Mouse (Mus musculus): ENCODE results near the gene Rras. TPM values are rescaled to one million over a fixed set of nuclear protein-coding genes. Genes with fewer than 3 reads are reported as not detected.

The Rras gene
- polyA plus RNA-seq, 1 experiment from 2014 or later, result 21.2 TPM

- H3K27me3 ChIP-seq (ENCODE audit: control insufficient read depth, insufficient read depth, low read length), result no peaks in the 10 kb centered on the region
- H3K36me3 ChIP-seq (ENCODE audit: control insufficient read depth, insufficient read depth, low read length), result peaks cover 31% of the 10 kb centered on the region
- peak; percentile 39 for DNase-seq (ENCODE audit: low spot score)
- H3K9me3 ChIP-seq (ENCODE audit: control insufficient read depth, low read length), result no peaks in the 10 kb centered on the region
- 3% methylated on average over 13 of the region's 13 CpGs for WGBS
- 0 out of 2 replicates have a peak, but pooled peaks cover 3% of the 10 kb centered on the region for H3K4me1 ChIP-seq (replicated peaks; ENCODE audit: control insufficient read depth, insufficient read depth, low read length)
- peak overlapping the region; percentile 98 for H3K27ac ChIP-seq (ENCODE audit: low read depth, low read length)
- peak overlapping the region; percentile 96 for H3K4me2 ChIP-seq (replicated peaks; ENCODE audit: low read depth, low read length)
- peak overlapping the region; percentile 81 for H3K9ac ChIP-seq (ENCODE audit: low read depth, low read length)
- ATAC-seq (ENCODE audit: low FRiP score), result no peak
- H3K4me3 ChIP-seq (ENCODE audit: low read depth, low read length), result peak overlapping the region; percentile 92
Measured at GRCm38 (mm10) chr7:45051601-45051974, 33.8 kb downstream of the Rras start.

GRCm38 (mm10) chr7:45052181-45052861 is 34.6 kb downstream of the Rras start:
- Histone ChIP-seq H3K9ac (ENCODE audit: low read depth, low read length) (peak overlapping the region; percentile 81), H3K4me2 (replicated peaks; ENCODE audit: low read depth, low read length) (peak overlapping the region; percentile 96), H3K27ac (ENCODE audit: low read depth, low read length) (peak overlapping the region; percentile 98), H3K4me3 (ENCODE audit: low read depth, low read length) (peak overlapping the region; percentile 92), H3K27me3 (ENCODE audit: control insufficient read depth, insufficient read depth, low read length) (no peaks in the 10 kb centered on the region), H3K9me3 (ENCODE audit: control insufficient read depth, low read length) (no peaks in the 10 kb centered on the region), H3K36me3 (ENCODE audit: control insufficient read depth, insufficient read depth, low read length) (peaks cover 27% of the 10 kb centered on the region), H3K4me1 (replicated peaks; ENCODE audit: control insufficient read depth, insufficient read depth, low read length) (0 out of 2 replicates have a peak, but pooled peaks cover 3% of the 10 kb centered on the region)
- WGBS, result 2% methylated on average over 38 of the region's 38 CpGs
- DNase-seq (ENCODE audit: low spot score) (peak; percentile 72), ATAC-seq (ENCODE audit: low FRiP score) (no peak)

DNA sequence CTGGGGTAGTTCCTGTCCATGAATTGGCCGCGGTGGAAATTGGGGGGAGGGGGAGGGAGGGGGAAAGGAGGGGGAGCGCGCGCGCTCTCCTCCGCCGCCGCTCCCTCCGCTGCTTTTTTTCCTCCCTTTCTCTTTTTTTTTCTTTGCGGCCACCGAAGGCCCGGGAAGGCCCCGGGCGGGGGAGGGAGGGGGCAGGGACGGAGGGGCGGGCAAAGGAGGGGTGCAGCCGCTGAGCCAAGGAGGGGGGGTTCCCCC is 35.0 kb downstream of the Rras start, which contains the start of gene Prr12:
Prr12 (minus strand) TSS at position 20 of the 255 bp plus-strand sequence.
- no peak for ATAC-seq (ENCODE audit: low FRiP score)
- H3K27ac ChIP-seq (ENCODE audit: low read depth, low read length), result peak within 1 kb of the TSS; percentile 98
- DNase-seq (ENCODE audit: low spot score), result peak; percentile 76
- H3K4me1 ChIP-seq (replicated peaks; ENCODE audit: control insufficient read depth, insufficient read depth, low read length), result 0 out of 2 replicates have a peak, but pooled peaks cover 3% of the 10 kb centered on the region
- H3K9ac ChIP-seq (ENCODE audit: low read depth, low read length), result peak within 1 kb of the TSS; percentile 81
- no peaks in the 10 kb centered on the region for H3K27me3 ChIP-seq (ENCODE audit: control insufficient read depth, insufficient read depth, low read length)
- H3K4me2 ChIP-seq (replicated peaks; ENCODE audit: low read depth, low read length), result peak within 1 kb of the TSS; percentile 96
- no peaks in the 10 kb centered on the region for H3K9me3 ChIP-seq (ENCODE audit: control insufficient read depth, low read length)
- peak within 1 kb of the TSS; percentile 92 for H3K4me3 ChIP-seq (ENCODE audit: low read depth, low read length)
- H3K36me3 ChIP-seq (ENCODE audit: control insufficient read depth, insufficient read depth, low read length), result peaks cover 24% of the 10 kb centered on the region
- 0% methylated on average over 6 of the region's 18 CpGs for WGBS

DNA sequence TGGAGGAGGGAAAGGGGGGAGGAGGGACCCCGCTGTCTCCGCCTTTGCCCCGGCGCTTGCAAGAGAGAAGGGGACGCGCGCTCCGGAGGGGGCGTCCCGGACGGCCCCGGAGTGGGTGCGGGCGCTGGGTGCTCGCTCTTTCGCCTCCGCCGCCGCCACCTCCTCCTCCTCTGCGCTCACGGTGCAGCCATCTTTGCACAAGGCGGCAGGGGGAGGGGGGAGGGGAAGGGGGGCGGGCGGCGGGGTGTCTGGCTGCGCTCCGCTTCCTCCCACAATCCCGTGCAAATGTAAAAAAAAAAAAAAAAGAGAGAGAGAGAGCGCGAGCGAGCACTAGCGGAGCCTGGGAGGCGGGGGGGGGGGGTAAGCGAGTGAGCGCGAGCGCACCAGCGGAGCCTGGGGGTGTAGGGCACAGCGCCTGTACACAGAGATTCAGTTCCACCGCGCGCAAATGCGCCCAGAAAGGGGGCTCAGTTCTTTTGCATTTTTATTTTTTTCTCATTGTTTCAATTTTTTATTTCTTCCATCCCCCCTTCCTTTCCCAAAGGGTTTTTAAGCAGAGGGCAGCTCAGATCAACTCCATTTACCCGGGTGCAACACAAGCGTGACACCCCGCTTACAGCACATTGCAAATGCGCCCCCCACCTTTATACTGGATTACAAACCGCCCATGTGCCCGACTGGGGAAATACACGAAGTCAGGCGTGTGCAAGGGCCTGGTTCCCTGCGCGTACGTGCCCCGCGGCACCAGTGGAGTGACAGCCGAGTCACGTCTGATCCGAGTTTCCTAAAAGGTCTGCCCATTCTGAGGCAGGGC is 35.6 kb downstream of the Rras start:
- Histone ChIP-seq H3K4me2 (replicated peaks; ENCODE audit: low read depth, low read length) (peak overlapping the region; percentile 96), H3K9ac (ENCODE audit: low read depth, low read length) (peak overlapping the region; percentile 81), H3K36me3 (ENCODE audit: control insufficient read depth, insufficient read depth, low read length) (peaks cover 18% of the 10 kb centered on the region), H3K4me1 (replicated peaks; ENCODE audit: control insufficient read depth, insufficient read depth, low read length) (0 out of 2 replicates have a peak, but pooled peaks cover 3% of the 10 kb centered on the region), H3K27ac (ENCODE audit: low read depth, low read length) (peak overlapping the region; percentile 98), H3K4me3 (ENCODE audit: low read depth, low read length) (peak overlapping the region; percentile 92), H3K27me3 (ENCODE audit: control insufficient read depth, insufficient read depth, low read length) (no peaks in the 10 kb centered on the region), H3K9me3 (ENCODE audit: control insufficient read depth, low read length) (no peaks in the 10 kb centered on the region)
- ATAC-seq (ENCODE audit: low FRiP score) (peak; percentile 44), DNase-seq (ENCODE audit: low spot score) (no peak)
- WGBS, result under 1% methylated on average over 31 of the region's 59 CpGs

DNA sequence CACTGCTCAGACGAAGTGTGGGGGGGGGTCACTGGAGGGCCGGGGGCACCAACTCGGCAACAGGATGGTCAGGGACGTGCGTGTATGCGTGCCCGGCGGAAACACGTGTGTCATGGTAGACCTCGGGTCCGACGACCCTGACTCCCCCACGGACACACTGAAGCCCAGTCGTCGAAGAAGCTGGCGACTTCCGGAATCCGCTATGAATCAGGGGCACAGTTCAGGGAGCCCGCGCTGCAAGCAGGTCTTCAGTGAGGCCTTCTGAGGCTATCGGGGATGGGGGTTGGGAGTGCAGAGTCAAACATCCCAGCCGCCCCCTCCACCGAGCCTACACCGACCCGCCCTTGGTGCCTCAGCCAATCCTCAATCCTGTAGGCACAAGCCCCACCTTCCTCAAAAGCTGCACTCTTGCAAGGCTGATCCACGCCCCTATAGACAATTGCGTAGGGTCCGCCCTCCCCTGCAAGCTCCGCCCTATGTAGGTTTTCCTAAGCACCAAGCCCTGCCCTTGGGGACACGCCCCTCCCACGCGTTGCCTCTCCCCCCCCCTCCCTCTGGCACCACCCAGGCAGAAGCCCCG is 36.3 kb downstream of the Rras start:
- under 1% methylated on average over 30 of the region's 33 CpGs for WGBS
- Histone ChIP-seq H3K9me3 (ENCODE audit: control insufficient read depth, low read length) (no peaks in the 10 kb centered on the region), H3K4me2 (replicated peaks; ENCODE audit: low read depth, low read length) (peak overlapping the region; percentile 96), H3K27ac (ENCODE audit: low read depth, low read length) (peak overlapping the region; percentile 98), H3K36me3 (ENCODE audit: control insufficient read depth, insufficient read depth, low read length) (peaks cover 11% of the 10 kb centered on the region), H3K9ac (ENCODE audit: low read depth, low read length) (peak overlapping the region; percentile 81), H3K27me3 (ENCODE audit: control insufficient read depth, insufficient read depth, low read length) (no peaks in the 10 kb centered on the region), H3K4me3 (ENCODE audit: low read depth, low read length) (peak overlapping the region; percentile 92), H3K4me1 (replicated peaks; ENCODE audit: control insufficient read depth, insufficient read depth, low read length) (0 out of 2 replicates have a peak, but pooled peaks cover 3% of the 10 kb centered on the region)
- ATAC-seq (ENCODE audit: low FRiP score), result peak; percentile 92
- peak; percentile 93 for DNase-seq (ENCODE audit: low spot score)

GRCm38 (mm10) chr7:45056329-45056971 is 38.7 kb downstream of the Rras start:
- H3K27me3 ChIP-seq (ENCODE audit: control insufficient read depth, insufficient read depth, low read length), result no peaks in the 10 kb centered on the region
- H3K4me1 ChIP-seq (replicated peaks; ENCODE audit: control insufficient read depth, insufficient read depth, low read length), result peaks cover 8% of the 10 kb centered on the region; the same call in 1 of the 2 replicates
- H3K36me3 ChIP-seq (ENCODE audit: control insufficient read depth, insufficient read depth, low read length), result no peaks in the 10 kb centered on the region
- no peak overlapping the region for H3K4me3 ChIP-seq (ENCODE audit: low read depth, low read length)
- H3K4me2 ChIP-seq (replicated peaks; ENCODE audit: low read depth, low read length), result no peak overlapping the region
- DNase-seq (ENCODE audit: low spot score) (no peak), ATAC-seq (ENCODE audit: low FRiP score) (no peak)
- H3K9me3 ChIP-seq (ENCODE audit: control insufficient read depth, low read length), result no peaks in the 10 kb centered on the region
- H3K27ac ChIP-seq (ENCODE audit: low read depth, low read length), result no peak overlapping the region
- 67% methylated on average over 14 of the region's 14 CpGs for WGBS
- H3K9ac ChIP-seq (ENCODE audit: low read depth, low read length), result no peak overlapping the region

GRCm38 (mm10) chr7:45056972-45057348 is 39.2 kb downstream of the Rras start:
- no peak for DNase-seq (ENCODE audit: low spot score)
- H3K9me3 ChIP-seq (ENCODE audit: control insufficient read depth, low read length), result no peaks in the 10 kb centered on the region
- no peaks in the 10 kb centered on the region for H3K36me3 ChIP-seq (ENCODE audit: control insufficient read depth, insufficient read depth, low read length)
- H3K4me3 ChIP-seq (ENCODE audit: low read depth, low read length), result no peak overlapping the region
- H3K4me2 ChIP-seq (replicated peaks; ENCODE audit: low read depth, low read length), result no peak overlapping the region
- H3K27me3 ChIP-seq (ENCODE audit: control insufficient read depth, insufficient read depth, low read length), result no peaks in the 10 kb centered on the region
- ATAC-seq (ENCODE audit: low FRiP score), result no peak
- H3K9ac ChIP-seq (ENCODE audit: low read depth, low read length), result no peak overlapping the region
- H3K27ac ChIP-seq (ENCODE audit: low read depth, low read length), result no peak overlapping the region
- peaks cover 6% of the 10 kb centered on the region; the same call in 1 of the 2 replicates for H3K4me1 ChIP-seq (replicated peaks; ENCODE audit: control insufficient read depth, insufficient read depth, low read length)
